8 mouse cellular contexts compared by ENCODE assay signal in genomic region chr13:42048991-42049773, GRCm38 (mm10). TPM values are rescaled to one million over a fixed set of nuclear protein-coding genes. Genes with fewer than 3 reads are reported as not detected.
DNase-seq lines count a peak whose midpoint lies in the region; ATAC-seq and TF ChIP-seq lines count a peak whose summit lies in the region.

No protein-coding gene starts in this region.

- peaks cover 8% of the 10 kb centered on the region; the same call in 1 of the 2 replicates for H3K4me1 ChIP-seq in embryonic facial prominence, embryonic 12.5 days
- H3K4me1 ChIP-seq in heart, adult 2 months (ENCODE audit: control insufficient read depth, insufficient read depth, low read length), result peaks cover 2% of the 10 kb centered on the region; the same call in 1 of the 2 replicates
- H3K4me1 ChIP-seq in liver, embryonic 12.5 days, result peaks cover 24% of the 10 kb centered on the region

- peak overlapping the region; percentile 63 for H3K4me3 ChIP-seq in embryonic facial prominence, embryonic 12.5 days
- peak overlapping the region; percentile 57 for H3K4me3 ChIP-seq in heart, adult 2 months
- H3K4me3 ChIP-seq in liver, embryonic 12.5 days, result peak overlapping the region; percentile 91

- H3K79me2 ChIP-seq in heart, adult 2 months (replicated peaks; ENCODE audit: control insufficient read depth, insufficient read depth, low read length), result no peaks in the 10 kb centered on the region

- peak overlapping the region; percentile 87 for H3K27ac ChIP-seq in embryonic facial prominence, embryonic 12.5 days
- H3K27ac ChIP-seq in heart, adult 2 months, result peak overlapping the region; percentile 93
- peak overlapping the region; percentile 53 for H3K27ac ChIP-seq in liver, embryonic 12.5 days

- TF ChIP-seq POLR2A in heart, adult 2 months (IDR thresholded peaks at IDR 0.05; ENCODE audit: insufficient read depth, low read depth, low read length), result no peak

- TF ChIP-seq EP300 in heart, adult 2 months (IDR thresholded peaks at IDR 0.05; ENCODE audit: insufficient read depth, low read depth, low read length), result no peak

- TF ChIP-seq CTCF in heart, adult 2 months (IDR thresholded peaks at IDR 0.05), result peak; percentile 39

- intact Hi-C loops in heart, adult 2 months (cut with DNase I), result loop anchor here (2.0 kb wide), 1 partner anchor 300 kb away; no protein-coding TSS in a partner anchor

- 0 out of 2 replicates have a peak, but pooled peaks have one; percentile 7 for ATAC-seq in embryonic facial prominence, embryonic 12.5 days (ENCODE audit: insufficient number of reproducible peaks, insufficient read depth, low FRiP score, low TSS enrichment)
- no peak for ATAC-seq in liver, embryonic 12.5 days

- H3K27me3 ChIP-seq in embryonic facial prominence, embryonic 12.5 days, result no peaks in the 10 kb centered on the region
- no peaks in the 10 kb centered on the region for H3K27me3 ChIP-seq in heart, adult 2 months (ENCODE audit: control insufficient read depth, insufficient read depth, low read length)
- no peaks in the 10 kb centered on the region; the same call in 1 of the 2 replicates for H3K27me3 ChIP-seq in liver, embryonic 12.5 days (replicated peaks)
- H3K27me3 ChIP-seq in splenic B cell, adult 2 months (ENCODE audit: control insufficient read depth, insufficient read depth, low read length, poor library complexity, severe bottlenecking), result no peaks in the 10 kb centered on the region

- WGBS in embryonic facial prominence, embryonic 12.5 days, result under 1% methylated on average over 48 of the region's 48 CpGs
- WGBS in heart, adult 2 months, result under 1% methylated on average over 48 of the region's 48 CpGs
- WGBS in liver, embryonic 12.5 days (ENCODE audit: insufficient replicate concordance), result 2% methylated on average over 47 of the region's 48 CpGs

- H3K9ac ChIP-seq in embryonic facial prominence, embryonic 12.5 days, result peak overlapping the region; percentile 77
- peak overlapping the region; percentile 97 for H3K9ac ChIP-seq in heart, adult 2 months (ENCODE audit: low read depth, low read length)
- H3K9ac ChIP-seq in liver, embryonic 12.5 days, result peak overlapping the region; percentile 79

- no peaks in the 10 kb centered on the region for H3K36me3 ChIP-seq in embryonic facial prominence, embryonic 12.5 days
- H3K36me3 ChIP-seq in heart, adult 2 months (ENCODE audit: control insufficient read depth, insufficient read depth, low read length), result peaks cover 6% of the 10 kb centered on the region; the same call in 1 of the 2 replicates
- H3K36me3 ChIP-seq in liver, embryonic 12.5 days, result no peaks in the 10 kb centered on the region
- no peaks in the 10 kb centered on the region for H3K36me3 ChIP-seq in splenic B cell, adult 2 months (ENCODE audit: control insufficient read depth, insufficient read depth, low read length, poor library complexity, severe bottlenecking)

- no peaks in the 10 kb centered on the region for H3K9me3 ChIP-seq in embryonic facial prominence, embryonic 12.5 days
- H3K9me3 ChIP-seq in liver, embryonic 12.5 days (replicated peaks), result no peaks in the 10 kb centered on the region

- peak; percentile 53 for DNase-seq in layer of hippocampus, adult 11-12 months (ENCODE audit: low spot score)
- DNase-seq in layer of hippocampus, adult 9-10 months (ENCODE audit: low spot score), result no peak
- DNase-seq in heart, adult 2 months, result peak; percentile 88 to 90
- DNase-seq in kidney, adult 8-10 months, result peak; percentile 76
- DNase-seq in natural killer cell, adult 2 months (ENCODE audit: low spot score in 2 of 2), result peak; percentile 65 to 66
- DNase-seq in splenic B cell, adult 2 months (ENCODE audit: low read depth, low spot score), result peak; percentile 66

- peak overlapping the region; percentile 67 for H3K4me2 ChIP-seq in embryonic facial prominence, embryonic 12.5 days (replicated peaks)
- H3K4me2 ChIP-seq in liver, embryonic 12.5 days, result peak overlapping the region; percentile 98

RNA-seq across cellular contexts. Expression of gene Hivep1, which starts 2.6 kb away (rescaled TPM):
- 14.9 and 15.9 TPM in 2 replicates for polyA plus RNA-seq in embryonic facial prominence, embryonic 12.5 days (2016; fragmentation: Nextera tagmentation; extraction: Ambion mirVana)
- 10 to 100 TPM; 22.1 to 23.2 TPM for total RNA-seq in heart, adult 2 months (2021)
- polyA plus RNA-seq in heart, adult 2 months (2012; rRNA removed), result 16.8 and 21.1 TPM in 2 replicates
- 4.4 and 4.6 TPM in 2 replicates for polyA plus RNA-seq in liver, embryonic 12.5 days (2016; fragmentation: Nextera tagmentation; extraction: Ambion mirVana)
